Mouse (Mus musculus) C2C12 (cell line): Measurements from ENCODE around the gene Ffar3.

Source experiments
- CEBPB ChIP-seq: IDR thresholded peaks from one replicate; pipeline ENCODE4 v1.6.1; 2011; ENCODE audit warnings: low read depth, mild to moderate bottlenecking, control low read depth, moderate library complexity
- CTCF ChIP-seq: IDR thresholded peaks from one replicate; pipeline ENCODE4 v1.5.1; 2011; ENCODE audit not compliant: control insufficient read depth, insufficient read depth, insufficient read length
- MAX ChIP-seq: IDR thresholded peaks from one replicate; pipeline ENCODE4 v1.6.1; 2011; ENCODE audit warnings: mild to moderate bottlenecking, control low read depth
- USF1 ChIP-seq: IDR thresholded peaks from one replicate; pipeline ENCODE4 v1.6.1; 2011; ENCODE audit warnings: low read depth, mild to moderate bottlenecking, control low read depth, moderate library complexity

- TF ChIP-seq CTCF (no peak), MAX (no peak), CEBPB (no peak), USF1 (no peak)
Observed at GRCm38 (mm10) chr7:30890681-30891080, 34.7 kb upstream of the Ffar3 start.
